Mouse (Mus musculus): ENCODE measurements around the gene Iffo2. TPM values are rescaled to one million over a fixed set of nuclear protein-coding genes. Genes with fewer than 3 reads are reported as not detected.

Iffo2 gene
- polyA plus RNA-seq, 1 experiment from 2014 or later: 3.5 TPM

- H3K9ac ChIP-seq (ENCODE audit: low read depth, low read length): no peak overlapping the region
- 71% methylated on average over 7 of the region's 7 CpGs for WGBS
- H3K27ac ChIP-seq (ENCODE audit: low read length): no peak overlapping the region
- no peaks in the 10 kb centered on the region for H3K27me3 ChIP-seq (ENCODE audit: control insufficient read depth, insufficient read depth, low read depth, low read length)
- peaks cover 2% of the 10 kb centered on the region; the same call in 1 of the 2 replicates for H3K36me3 ChIP-seq (ENCODE audit: control insufficient read depth, insufficient read depth, low read length)
- peaks cover 30% of the 10 kb centered on the region for H3K4me1 ChIP-seq (ENCODE audit: control insufficient read depth, insufficient read depth, low read length)
- ATAC-seq: no peak
- H3K4me3 ChIP-seq (ENCODE audit: low read depth, low read length): no peak overlapping the region
- no peaks in the 10 kb centered on the region for H3K9me3 ChIP-seq (replicated peaks; ENCODE audit: control insufficient read depth, low read length, poor library complexity, severe bottlenecking)
- H3K4me2 ChIP-seq (ENCODE audit: low read length): no peak overlapping the region
These were observed 71.4 kb downstream of the Iffo2 start for GRCm38 (mm10) chr4:139601519-139602356.

GRCm38 (mm10) chr4:139602357-139603244 is 72.3 kb downstream of the Iffo2 start, which contains the start of gene Gm21969:
TSS of gene Gm21969 (plus strand) at chr4:139603186.
- Histone ChIP-seq H3K4me1 (ENCODE audit: control insufficient read depth, insufficient read depth, low read length) (peaks cover 22% of the 10 kb centered on the region), H3K27me3 (ENCODE audit: control insufficient read depth, insufficient read depth, low read depth, low read length) (no peaks in the 10 kb centered on the region), H3K4me3 (ENCODE audit: low read depth, low read length) (no peak within 1 kb of the TSS), H3K9me3 (replicated peaks; ENCODE audit: control insufficient read depth, low read length, poor library complexity, severe bottlenecking) (no peaks in the 10 kb centered on the region), H3K9ac (ENCODE audit: low read depth, low read length) (no peak within 1 kb of the TSS), H3K36me3 (ENCODE audit: control insufficient read depth, insufficient read depth, low read length) (peaks cover 2% of the 10 kb centered on the region; the same call in 1 of the 2 replicates), H3K27ac (ENCODE audit: low read length) (no peak within 1 kb of the TSS), H3K4me2 (ENCODE audit: low read length) (no peak within 1 kb of the TSS)
- 52% methylated on average over 14 of the region's 14 CpGs for WGBS
- ATAC-seq: no peak

DNA sequence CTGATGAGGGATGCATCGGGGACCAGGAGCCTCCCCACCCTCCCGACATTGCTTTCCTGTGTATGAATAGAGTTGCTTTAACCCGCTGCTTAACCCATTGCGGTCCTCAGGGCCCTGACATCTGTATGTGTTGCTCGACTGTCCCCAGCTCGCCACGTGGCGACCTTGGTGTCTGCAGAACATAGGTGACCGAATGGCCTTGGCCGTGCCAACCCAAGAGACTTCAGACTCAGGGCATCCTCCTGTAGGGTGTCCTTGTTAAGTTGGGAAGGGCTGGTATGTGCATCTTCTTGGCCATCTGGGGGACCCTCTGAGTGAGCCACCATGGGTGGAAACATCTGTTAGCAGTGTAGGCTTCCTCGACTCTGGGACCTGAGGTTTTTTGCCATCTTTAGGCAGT is 74.9 kb downstream of the Iffo2 start:
- Histone ChIP-seq H3K4me2 (ENCODE audit: low read length) (no peak overlapping the region), H3K27ac (ENCODE audit: low read length) (no peak overlapping the region), H3K9ac (ENCODE audit: low read depth, low read length) (no peak overlapping the region), H3K4me1 (ENCODE audit: control insufficient read depth, insufficient read depth, low read length) (no peaks in the 10 kb centered on the region; the same call in 1 of the 2 replicates), H3K36me3 (ENCODE audit: control insufficient read depth, insufficient read depth, low read length) (peaks cover 2% of the 10 kb centered on the region; the same call in 1 of the 2 replicates), H3K9me3 (replicated peaks; ENCODE audit: control insufficient read depth, low read length, poor library complexity, severe bottlenecking) (no peaks in the 10 kb centered on the region), H3K4me3 (ENCODE audit: low read depth, low read length) (no peak overlapping the region), H3K27me3 (ENCODE audit: control insufficient read depth, insufficient read depth, low read depth, low read length) (no peaks in the 10 kb centered on the region)
- no peak for ATAC-seq
- 89% methylated on average over 11 of the region's 11 CpGs for WGBS

- Histone ChIP-seq H3K27me3 (ENCODE audit: control insufficient read depth, insufficient read depth, low read depth, low read length) (no peaks in the 10 kb centered on the region), H3K36me3 (ENCODE audit: control insufficient read depth, insufficient read depth, low read length) (peaks cover 2% of the 10 kb centered on the region; the same call in 1 of the 2 replicates), H3K4me1 (ENCODE audit: control insufficient read depth, insufficient read depth, low read length) (peaks cover 3% of the 10 kb centered on the region; the same call in 1 of the 2 replicates), H3K4me3 (ENCODE audit: low read depth, low read length) (no peak overlapping the region), H3K9ac (ENCODE audit: low read depth, low read length) (no peak overlapping the region), H3K4me2 (ENCODE audit: low read length) (no peak overlapping the region), H3K27ac (ENCODE audit: low read length) (no peak overlapping the region), H3K9me3 (replicated peaks; ENCODE audit: control insufficient read depth, low read length, poor library complexity, severe bottlenecking) (no peaks in the 10 kb centered on the region)
- no peak for ATAC-seq
- 97% methylated on average over 5 of the region's 5 CpGs for WGBS
These were observed 76.4 kb downstream of the Iffo2 start for GRCm38 (mm10) chr4:139606732-139607131.

- peaks cover 8% of the 10 kb centered on the region for H3K36me3 ChIP-seq (ENCODE audit: control insufficient read depth, insufficient read depth, low read length)
- no peak overlapping the region for H3K27ac ChIP-seq (ENCODE audit: low read length)
- H3K4me2 ChIP-seq (ENCODE audit: low read length): no peak overlapping the region
- H3K9me3 ChIP-seq (replicated peaks; ENCODE audit: control insufficient read depth, low read length, poor library complexity, severe bottlenecking): no peaks in the 10 kb centered on the region; the same call in 1 of the 2 replicates
- no peak overlapping the region for H3K9ac ChIP-seq (ENCODE audit: low read depth, low read length)
- ATAC-seq: no peak
- H3K4me1 ChIP-seq (ENCODE audit: control insufficient read depth, insufficient read depth, low read length): 0 out of 2 replicates have a peak, but pooled peaks cover 3% of the 10 kb centered on the region
- no peak overlapping the region for H3K4me3 ChIP-seq (ENCODE audit: low read depth, low read length)
- no peaks in the 10 kb centered on the region for H3K27me3 ChIP-seq (ENCODE audit: control insufficient read depth, insufficient read depth, low read depth, low read length)
- 62% methylated on average over 4 of the region's 4 CpGs for WGBS
These were observed 78.6 kb downstream of the Iffo2 start for GRCm38 (mm10) chr4:139608975-139609374.

DNA sequence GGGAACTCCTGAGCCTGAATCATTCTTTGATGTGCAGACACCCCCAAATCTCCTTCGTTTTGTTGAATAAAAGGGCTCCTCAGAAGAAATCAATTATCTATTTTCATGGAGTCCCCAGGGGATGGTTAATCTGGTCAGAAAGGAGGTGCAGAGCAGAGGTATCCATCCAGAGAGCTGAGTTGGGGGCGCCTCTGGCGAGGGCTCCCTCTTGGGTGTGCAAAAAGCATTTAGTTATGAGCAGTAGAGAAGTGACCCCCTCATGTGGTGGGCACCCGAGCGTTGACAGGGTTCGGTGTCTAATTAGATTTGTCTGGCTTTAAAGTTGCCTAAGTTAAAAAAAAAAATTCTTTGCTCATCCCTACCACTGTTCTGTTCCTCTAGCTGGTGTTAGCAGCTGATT is 80.6 kb downstream of the Iffo2 start:
- peaks cover 14% of the 10 kb centered on the region for H3K36me3 ChIP-seq (ENCODE audit: control insufficient read depth, insufficient read depth, low read length)
- 0 out of 2 replicates have a peak, but pooled peaks cover 5% of the 10 kb centered on the region for H3K4me1 ChIP-seq (ENCODE audit: control insufficient read depth, insufficient read depth, low read length)
- no peak overlapping the region for H3K9ac ChIP-seq (ENCODE audit: low read depth, low read length)
- no peak for ATAC-seq
- no peak overlapping the region; the same call in 1 of the 2 replicates for H3K4me2 ChIP-seq (ENCODE audit: low read length)
- WGBS: 23% methylated on average over 6 of the region's 6 CpGs
- no peak overlapping the region for H3K4me3 ChIP-seq (ENCODE audit: low read depth, low read length)
- H3K27me3 ChIP-seq (ENCODE audit: control insufficient read depth, insufficient read depth, low read depth, low read length): no peaks in the 10 kb centered on the region
- H3K9me3 ChIP-seq (replicated peaks; ENCODE audit: control insufficient read depth, low read length, poor library complexity, severe bottlenecking): no peaks in the 10 kb centered on the region; the same call in 1 of the 2 replicates
- H3K27ac ChIP-seq (ENCODE audit: low read length): peak overlapping the region; percentile 40

DNA sequence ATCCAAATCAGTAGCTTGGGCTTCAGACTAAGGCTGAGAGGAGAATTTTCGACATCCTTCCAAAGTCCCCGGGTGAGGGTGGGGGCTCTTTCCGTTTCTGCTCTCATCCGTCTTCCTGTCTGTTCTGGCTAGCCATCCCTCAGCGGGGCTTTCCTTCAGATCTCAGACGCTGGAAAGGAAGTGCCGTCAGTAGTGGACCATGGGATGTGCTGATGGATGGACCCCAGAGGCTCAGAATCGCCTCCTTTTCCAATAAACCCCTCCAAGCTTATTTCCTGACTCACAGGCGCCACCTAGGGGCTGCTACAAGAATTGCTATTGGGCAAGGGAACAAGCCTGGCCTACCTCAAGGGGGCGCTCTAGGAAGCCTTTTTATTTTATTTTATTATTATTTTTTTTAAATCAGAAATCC is 81.2 kb downstream of the Iffo2 start:
- peak overlapping the region; percentile 29; the same call in 1 of the 2 replicates for H3K27ac ChIP-seq (ENCODE audit: low read length)
- WGBS: 7% methylated on average over 10 of the region's 10 CpGs
- ATAC-seq: peak; percentile 43; the same call in 1 of the 2 replicates

GRCm38 (mm10) chr4:139614524-139615260 is 84.3 kb downstream of the Iffo2 start:
- ATAC-seq: no peak
- H3K4me2 ChIP-seq (ENCODE audit: low read length): no peak overlapping the region
- no peaks in the 10 kb centered on the region; the same call in 1 of the 2 replicates for H3K9me3 ChIP-seq (replicated peaks; ENCODE audit: control insufficient read depth, low read length, poor library complexity, severe bottlenecking)
- H3K27me3 ChIP-seq (ENCODE audit: control insufficient read depth, insufficient read depth, low read depth, low read length): no peaks in the 10 kb centered on the region
- H3K9ac ChIP-seq (ENCODE audit: low read depth, low read length): no peak overlapping the region
- H3K4me1 ChIP-seq (ENCODE audit: control insufficient read depth, insufficient read depth, low read length): peaks cover 12% of the 10 kb centered on the region; the same call in 1 of the 2 replicates
- H3K36me3 ChIP-seq (ENCODE audit: control insufficient read depth, insufficient read depth, low read length): peaks cover 14% of the 10 kb centered on the region
- no peak overlapping the region for H3K27ac ChIP-seq (ENCODE audit: low read length)
- no peak overlapping the region for H3K4me3 ChIP-seq (ENCODE audit: low read depth, low read length)
- WGBS: 88% methylated on average over 21 of the region's 21 CpGs

More for the DNA sequence above, 81.2 kb downstream of the Iffo2 start:
- peak overlapping the region; percentile 13; the same call in 1 of the 2 replicates for H3K9ac ChIP-seq (ENCODE audit: low read depth, low read length)
- H3K36me3 ChIP-seq (ENCODE audit: control insufficient read depth, insufficient read depth, low read length): peaks cover 14% of the 10 kb centered on the region
- peaks cover 7% of the 10 kb centered on the region; the same call in 1 of the 2 replicates for H3K4me1 ChIP-seq (ENCODE audit: control insufficient read depth, insufficient read depth, low read length)
- H3K4me3 ChIP-seq (ENCODE audit: low read depth, low read length): no peak overlapping the region
- H3K4me2 ChIP-seq (ENCODE audit: low read length): peak overlapping the region; percentile 38
- no peaks in the 10 kb centered on the region for H3K27me3 ChIP-seq (ENCODE audit: control insufficient read depth, insufficient read depth, low read depth, low read length)
- no peaks in the 10 kb centered on the region; the same call in 1 of the 2 replicates for H3K9me3 ChIP-seq (replicated peaks; ENCODE audit: control insufficient read depth, low read length, poor library complexity, severe bottlenecking)

All from midbrain, embryonic 16.5 days (tissue).